Mouse (Mus musculus) MEL (cell line): ENCODE results near the gene Creb3. TPM values are rescaled to one million over a fixed set of nuclear protein-coding genes. Genes with fewer than 3 reads are reported as not detected.

Experiments used
- DNase-seq: peaks from one replicate; pipeline ENCODE4 v3.0.0; 2011; ENCODE audit warnings: low read depth, low spot score
- H3K27ac ChIP-seq: 2 replicates; pipeline ENCODE4 v1.5.1; 2012; ENCODE audit warnings: low read depth, mild to moderate bottlenecking, control low read depth, low read length, moderate library complexity; ENCODE audit not compliant: control insufficient read depth
- H3K27me3 ChIP-seq, 2 experiments: fragments of 150-350 bp in 1 of 2; sonication (generic) in 1 of 2; 2 replicates each; pipeline ENCODE4 v1.6.1; 2012; ENCODE audit warnings: low read length in 2 of 2, mild to moderate bottlenecking in 2 of 2, improper control_type of control experiment in 1 of 2, moderate library complexity in 1 of 2; ENCODE audit not compliant: insufficient read depth in 2 of 2, control insufficient read depth in 1 of 2
- H3K36me3 ChIP-seq, 2 experiments: 2 replicates each; pipeline ENCODE4 v1.6.1; 2012 to 2014; ENCODE audit warnings: low read length in 2 of 2, improper control_type of control experiment in 1 of 2, inconsistent platforms in 1 of 2, mild to moderate bottlenecking in 1 of 2; ENCODE audit not compliant: insufficient read depth in 2 of 2, control insufficient read depth in 1 of 2
- H3K4me1 ChIP-seq, 2 experiments: fragments of 150-350 bp in 1 of 2; sonication (generic) in 1 of 2; 2 replicates each; pipeline ENCODE4 v1.6.1; 2012; ENCODE audit warnings: low read length in 2 of 2, improper control_type of control experiment in 1 of 2, mild to moderate bottlenecking in 1 of 2; ENCODE audit not compliant: insufficient read depth in 2 of 2, control insufficient read depth in 1 of 2
- H3K4me3 ChIP-seq, 2 experiments: fragments of 150-350 bp in 1 of 2; sonication (generic) in 1 of 2; 2 replicates each; pipeline ENCODE4 v1.5.1; 2012; ENCODE audit warnings: low read depth in 2 of 2, low read length in 2 of 2, mild to moderate bottlenecking in 2 of 2, moderate library complexity in 2 of 2, control low read depth in 1 of 2, improper control_type of control experiment in 1 of 2; ENCODE audit not compliant: control insufficient read depth in 1 of 2, insufficient read depth in 1 of 2
- H3K79me2 ChIP-seq: 2 replicates; pipeline ENCODE4 v1.6.1; 2012; ENCODE audit warnings: mild to moderate bottlenecking, low read length, moderate library complexity; ENCODE audit not compliant: control insufficient read depth, poor library complexity, insufficient read depth
- H3K9ac ChIP-seq: 2 replicates; pipeline ENCODE4 v1.6.1; 2012; ENCODE audit warnings: low read depth, mild to moderate bottlenecking, control low read depth, low read length, moderate library complexity; ENCODE audit not compliant: control insufficient read depth, poor library complexity, severe bottlenecking
- H3K9me3 ChIP-seq: fragments of 150-350 bp; sonication (generic); replicated peaks from 2 replicates; pipeline ENCODE4 v1.6.1; 2012; ENCODE audit warnings: mild to moderate bottlenecking, low read length, improper control_type of control experiment, moderate library complexity; ENCODE audit not compliant: insufficient read depth
- BHLHE40 ChIP-seq: IDR thresholded peaks from 2 replicates; pipeline ENCODE4 v1.6.1; 2012; ENCODE audit warnings: low read depth, mild to moderate bottlenecking, inconsistent platforms, low read length, improper control_type of control experiment, borderline replicate concordance
- CTCF ChIP-seq, 3 experiments: IDR thresholded peaks in 2 of 3; conservative IDR thresholded peaks in 1 of 3; 2 replicates each; pipeline ENCODE4 v1.5.1; 2011 to 2012; ENCODE audit warnings: low read length in 3 of 3, low read depth in 2 of 3, mild to moderate bottlenecking in 2 of 3, improper control_type of control experiment in 1 of 3, inconsistent platforms in 1 of 3, mixed read lengths in 1 of 3, moderate library complexity in 1 of 3; ENCODE audit not compliant: control insufficient read depth in 1 of 3, insufficient read depth in 1 of 3, poor library complexity in 1 of 3, severe bottlenecking in 1 of 3
- ETS1 ChIP-seq: IDR thresholded peaks from 2 replicates; pipeline ENCODE4 v1.6.1; 2012; ENCODE audit warnings: low read depth, mild to moderate bottlenecking, inconsistent platforms, low read length, improper control_type of control experiment, moderate library complexity
- JUND ChIP-seq: IDR thresholded peaks from 2 replicates; pipeline ENCODE4 v1.6.1; 2011; ENCODE audit warnings: low read depth, mild to moderate bottlenecking, improper control_type of control experiment, low read length
- MAX ChIP-seq: IDR thresholded peaks from 2 replicates; pipeline ENCODE4 v1.6.1; 2011; ENCODE audit warnings: low read length, improper control_type of control experiment
- MXI1 ChIP-seq: IDR thresholded peaks from 2 replicates; pipeline ENCODE4 v1.6.1; 2011; ENCODE audit warnings: mild to moderate bottlenecking, low read depth, low read length, improper control_type of control experiment
- MYC ChIP-seq: IDR thresholded peaks from 2 replicates; pipeline ENCODE4 v1.6.1; 2011; ENCODE audit warnings: low read depth, mild to moderate bottlenecking, low read length, improper control_type of control experiment, moderate library complexity
- POLR2A ChIP-seq, 2 experiments: IDR thresholded peaks; 2 replicates each; pipeline ENCODE4 v1.6.1; 2011 to 2012; ENCODE audit warnings: low read length in 2 of 2, mild to moderate bottlenecking in 2 of 2, control low read depth in 1 of 2, improper control_type of control experiment in 1 of 2, low read depth in 1 of 2, moderate library complexity in 1 of 2; ENCODE audit not compliant: control insufficient read depth in 1 of 2, insufficient read depth in 1 of 2, poor library complexity in 1 of 2
- POLR2AphosphoS5 ChIP-seq: IDR thresholded peaks from 2 replicates; pipeline ENCODE4 v1.6.1; 2012; ENCODE audit warnings: low read depth, borderline replicate concordance, mild to moderate bottlenecking, inconsistent platforms, low read length, moderate library complexity, mixed read lengths
- RAD21 ChIP-seq: IDR thresholded peaks from 2 replicates; pipeline ENCODE4 v1.6.1; 2011; ENCODE audit warnings: mild to moderate bottlenecking, low read depth, low read length, improper control_type of control experiment
- SIN3A ChIP-seq: IDR thresholded peaks from 2 replicates; pipeline ENCODE4 v1.6.1; 2012; ENCODE audit warnings: low read length, improper control_type of control experiment, inconsistent platforms
- TBP ChIP-seq: IDR thresholded peaks from 2 replicates; pipeline ENCODE4 v1.8.0; 2011; ENCODE audit warnings: low read depth, low read length, improper control_type of control experiment
- UBTF ChIP-seq: IDR thresholded peaks from 2 replicates; pipeline ENCODE4 v1.6.1; 2012; ENCODE audit warnings: low read depth, mild to moderate bottlenecking, inconsistent platforms, low read length, improper control_type of control experiment, moderate library complexity, borderline replicate concordance; ENCODE audit not compliant: insufficient read depth
- USF1 ChIP-seq: IDR thresholded peaks from 2 replicates; pipeline ENCODE4 v1.6.1; 2014; ENCODE audit warnings: low read depth, mild to moderate bottlenecking, inconsistent platforms, low read length, improper control_type of control experiment, moderate library complexity
- ZMIZ1 ChIP-seq: IDR thresholded peaks from 2 replicates; pipeline ENCODE4 v1.6.1; 2012; ENCODE audit warnings: low read depth, mild to moderate bottlenecking, inconsistent platforms, low read length, improper control_type of control experiment, moderate library complexity
- polyA plus RNA-seq, 2 experiments: library from polyadenylated mRNA; stranded (reverse) in 1 of 2; unstranded in 1 of 2; fragments of >175 nt in 1 of 2; fragments of >200 nt in 1 of 2; gene quantifications; 2 replicates each; pipeline versions ENCODE4 v1.2.1 to v1.2.4; 2012; ENCODE audit warnings: low replicate concordance in 2 of 2, low read depth in 1 of 2; ENCODE audit not compliant: insufficient read length in 2 of 2, insufficient read depth in 1 of 2, missing spikeins in 1 of 2
- total RNA-seq: library from RNA; depleted of rRNA; stranded (reverse); fragments of 300-350 nt; gene quantifications from 2 replicates; pipeline ENCODE4 v1.2.3, GENCODE M21; 2012

Gene Creb3
- total and polyA plus RNA-seq, 3 experiments = 17.1 to 21.3 TPM; not detected in 1

- Histone ChIP-seq H3K9me3 (no peaks in the 10 kb centered on the region), H3K27ac (peak overlapping the region; percentile 92), H3K9ac (peak overlapping the region; percentile 92), H3K4me1 (peaks cover 19 to 46% of the 10 kb centered on the region in 2 experiments), H3K27me3 (no peaks in the 10 kb centered on the region), H3K4me3 (peak overlapping the region; percentile 33 to 81; a peak in 3 of 4 replicates), H3K36me3 (peaks cover 12 to 36% of the 10 kb centered on the region in 2 experiments; a peak in 3 of 4 replicates), H3K79me2 (peaks cover 52% of the 10 kb centered on the region)
- peak; percentile 72 for DNase-seq
- TF ChIP-seq MAX (peak; percentile 84), SIN3A (peak; percentile 46; the same call in 1 of the 2 replicates), USF1 (peak; percentile 59; the same call in 1 of the 2 replicates), BHLHE40 (0 out of 2 replicates have a peak, but pooled peaks have one; percentile 19), MYC (peak; percentile 69; the same call in 1 of the 2 replicates), MXI1 (peak; percentile 95), ZMIZ1 (no peak), JUND (no peak)
Measured at GRCm38 (mm10) chr4:43558631-43559356, 3.3 kb upstream of the Creb3 start.

- no peaks in the 10 kb centered on the region for H3K27me3 ChIP-seq
- TF ChIP-seq POLR2A (IDR thresholded peaks at IDR 0.05; ENCODE audit: control insufficient read depth in 1 of 2, insufficient read depth in 1 of 2, low read depth in 1 of 2, low read length in 2 of 2, poor library complexity in 1 of 2) = 0 out of 4 replicates have a peak, but pooled peaks of 1 of the 2 experiments have one; percentile 27
- TF ChIP-seq JUND = no peak
- TF ChIP-seq TBP = peak; percentile 60
- no peak for TF ChIP-seq POLR2AphosphoS5
- peak; percentile 26 for TF ChIP-seq MXI1
- no peak for TF ChIP-seq RAD21
- TF ChIP-seq UBTF = peak; percentile 61; the same call in 1 of the 2 replicates
- TF ChIP-seq CTCF (IDR thresholded peaks at IDR 0.05 in 2 of 3, conservative IDR thresholded peaks at IDR 0.05 in 1 of 3; ENCODE audit: control insufficient read depth in 1 of 3, insufficient read depth in 1 of 3, low read depth in 2 of 3, low read length in 3 of 3, poor library complexity in 1 of 3, severe bottlenecking in 1 of 3) = no peak
- TF ChIP-seq ETS1 = 0 out of 2 replicates have a peak, but pooled peaks have one; percentile 17
- DNase-seq = peak; percentile 81
- H3K27ac ChIP-seq = peak overlapping the region; percentile 92
- peak overlapping the region; percentile 92 for H3K9ac ChIP-seq
- peaks cover 5 to 44% of the 10 kb centered on the region in 2 experiments; a peak in 3 of 4 replicates for H3K36me3 ChIP-seq
- H3K79me2 ChIP-seq = peaks cover 52% of the 10 kb centered on the region
- peak overlapping the region; percentile 81 to 92 for H3K4me3 ChIP-seq
- H3K9me3 ChIP-seq = no peaks in the 10 kb centered on the region
- peaks cover 26 to 54% of the 10 kb centered on the region in 2 experiments for H3K4me1 ChIP-seq
Measured at GRCm38 (mm10) chr4:43559519-43560242, 2.5 kb upstream of the Creb3 start.
